Mouse (Mus musculus) E14TG2a.4 (cell line): ENCODE results near the gene Amn1.

Experiments used
- CTCF ChIP-seq: conservative IDR thresholded peaks from 2 replicates; pipeline ENCODE4 v1.5.1; 2014; ENCODE audit warnings: low read length
- NANOG ChIP-seq: IDR thresholded peaks from 2 replicates; pipeline ENCODE4 v1.6.1; 2014; ENCODE audit warnings: borderline replicate concordance, low read length, mixed read lengths

DNA sequence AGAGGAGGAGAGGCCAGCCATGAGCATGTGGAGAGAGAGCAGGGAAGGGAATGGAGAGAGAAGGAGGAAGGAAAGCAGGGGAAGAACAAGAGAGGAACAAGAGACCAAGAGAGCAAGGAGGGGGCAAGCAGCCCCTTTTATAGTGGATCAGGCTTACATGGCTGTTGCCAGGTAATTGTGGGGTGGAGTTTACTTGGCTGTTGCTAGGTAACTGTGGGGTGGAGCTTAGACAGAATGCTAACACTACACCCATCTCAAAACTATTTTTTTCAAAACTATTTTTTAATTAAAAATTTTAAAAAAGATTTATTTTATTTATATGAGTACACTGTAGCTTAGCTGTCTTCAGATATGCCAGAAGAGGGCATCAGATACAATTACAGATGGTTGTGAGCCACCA is 10.1 kb upstream of the Amn1 start:
- TF ChIP-seq CTCF (no peak), NANOG (no peak)
